Mouse (Mus musculus) hindbrain, embryonic 15.5 days (tissue): ENCODE data around the gene Orm3. TPM values are rescaled to one million over a fixed set of nuclear protein-coding genes. Genes with fewer than 3 reads are reported as not detected.
"Not testable (repeated sequence)": the region's sequence is repeated elsewhere in the genome, so short reads cannot be mapped to it uniquely, and the experiment has no call there.

ENCODE experiments used
- ATAC-seq: fragments of 200-750 bp; cut with Nextera tagmentation; 2 replicates; pipeline ENCODE4 v1.8.0; 2017; ENCODE audit warnings: low read depth, moderate number of reproducible peaks, moderate TSS enrichment; ENCODE audit not compliant: low FRiP score
- H3K27ac ChIP-seq: fragments of 300-500 bp; sonication (generic); replicated peaks from 2 replicates; pipeline ENCODE4 v1.5.1; 2015; ENCODE audit warnings: mild to moderate bottlenecking, inconsistent platforms
- H3K27me3 ChIP-seq: fragments of 300-500 bp; sonication (generic); 2 replicates; pipeline ENCODE4 v1.6.1; 2015; ENCODE audit warnings: control low read depth, inconsistent platforms
- H3K36me3 ChIP-seq: fragments of 300-500 bp; sonication (generic); 2 replicates; pipeline ENCODE4 v1.6.1; 2015; ENCODE audit warnings: control low read depth, inconsistent platforms
- H3K4me1 ChIP-seq: fragments of 300-500 bp; sonication (generic); replicated peaks from 2 replicates; pipeline ENCODE4 v1.6.1; 2015; ENCODE audit warnings: control low read depth, inconsistent platforms
- H3K4me2 ChIP-seq: fragments of 300-500 bp; sonication (generic); 2 replicates; pipeline ENCODE4 v1.6.1; 2015; ENCODE audit warnings: moderate library complexity, mild to moderate bottlenecking, inconsistent platforms
- H3K4me3 ChIP-seq: fragments of 300-500 bp; sonication (generic); 2 replicates; pipeline ENCODE4 v1.5.1; 2015; ENCODE audit warnings: mild to moderate bottlenecking, inconsistent platforms
- H3K9ac ChIP-seq: fragments of 300-500 bp; sonication (generic); 2 replicates; pipeline ENCODE4 v1.6.1; 2015; ENCODE audit warnings: inconsistent platforms
- H3K9me3 ChIP-seq: fragments of 300-500 bp; sonication (generic); 2 replicates; pipeline ENCODE4 v1.6.1; 2016; ENCODE audit warnings: control low read depth, inconsistent platforms
- WGBS: fragments of 180-500 bp; shearing (Covaris S2); methylation state at CpG from one replicate; pipeline ENCODE4 v1.1.7; 2015; 5-methylcytosine and 5-hydroxymethylcytosine counted together
- polyA plus RNA-seq: library from polyadenylated mRNA; unstranded; fragments of >200 nt; fragmentation: Nextera tagmentation; extraction: Ambion mirVana; gene quantifications from 2 replicates; pipeline ENCODE4 v1.2.1, GENCODE M21; 2015

Orm3 gene
- not detected in 2 replicates for polyA plus RNA-seq

DNA sequence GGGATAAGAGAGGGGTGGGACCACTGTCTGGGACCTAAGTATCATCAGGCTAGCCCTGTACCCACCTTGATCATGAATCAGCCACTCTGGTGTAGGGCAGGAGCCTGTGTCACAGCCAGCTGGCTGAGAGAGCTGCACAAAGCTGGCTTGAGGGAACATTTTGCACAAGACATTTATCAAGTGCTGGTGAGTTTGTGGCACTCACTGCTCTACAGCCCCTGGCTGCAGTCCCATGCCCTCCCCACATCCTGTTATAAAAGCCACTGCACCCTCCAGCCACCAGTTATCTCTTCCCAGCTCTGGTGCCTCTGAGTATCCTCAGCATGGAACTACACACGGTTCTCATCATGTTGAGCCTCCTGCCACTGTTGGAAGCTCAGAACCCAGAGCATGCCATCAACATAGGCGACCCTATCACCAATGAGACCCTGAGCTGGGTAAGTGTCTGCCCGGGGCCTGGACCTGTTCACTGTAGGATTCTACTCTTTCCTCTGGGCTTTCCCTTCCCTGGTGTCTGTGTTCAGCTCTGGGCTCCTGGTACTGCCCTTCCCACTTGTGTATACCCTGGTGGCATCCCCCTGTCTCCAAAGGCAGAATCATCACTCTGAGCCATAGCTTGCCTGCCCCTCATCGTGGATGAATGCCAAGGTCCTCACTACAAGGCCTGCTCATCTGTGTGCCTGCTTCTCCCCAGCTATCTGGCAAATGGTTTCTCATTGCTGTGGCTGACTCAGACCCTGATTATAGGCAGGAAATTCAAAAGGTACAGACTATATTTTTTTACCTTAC is at the start of gene Orm3:
Orm3 (plus strand) TSS at position 286 of the 789 bp plus-strand sequence.
- WGBS, result 77% methylated on average over 4 of the region's 4 CpGs
- 0 out of 2 replicates have a peak, but pooled peaks have one; percentile 23 for ATAC-seq
- no peaks in the 10 kb centered on the region for H3K9me3 ChIP-seq

DNA sequence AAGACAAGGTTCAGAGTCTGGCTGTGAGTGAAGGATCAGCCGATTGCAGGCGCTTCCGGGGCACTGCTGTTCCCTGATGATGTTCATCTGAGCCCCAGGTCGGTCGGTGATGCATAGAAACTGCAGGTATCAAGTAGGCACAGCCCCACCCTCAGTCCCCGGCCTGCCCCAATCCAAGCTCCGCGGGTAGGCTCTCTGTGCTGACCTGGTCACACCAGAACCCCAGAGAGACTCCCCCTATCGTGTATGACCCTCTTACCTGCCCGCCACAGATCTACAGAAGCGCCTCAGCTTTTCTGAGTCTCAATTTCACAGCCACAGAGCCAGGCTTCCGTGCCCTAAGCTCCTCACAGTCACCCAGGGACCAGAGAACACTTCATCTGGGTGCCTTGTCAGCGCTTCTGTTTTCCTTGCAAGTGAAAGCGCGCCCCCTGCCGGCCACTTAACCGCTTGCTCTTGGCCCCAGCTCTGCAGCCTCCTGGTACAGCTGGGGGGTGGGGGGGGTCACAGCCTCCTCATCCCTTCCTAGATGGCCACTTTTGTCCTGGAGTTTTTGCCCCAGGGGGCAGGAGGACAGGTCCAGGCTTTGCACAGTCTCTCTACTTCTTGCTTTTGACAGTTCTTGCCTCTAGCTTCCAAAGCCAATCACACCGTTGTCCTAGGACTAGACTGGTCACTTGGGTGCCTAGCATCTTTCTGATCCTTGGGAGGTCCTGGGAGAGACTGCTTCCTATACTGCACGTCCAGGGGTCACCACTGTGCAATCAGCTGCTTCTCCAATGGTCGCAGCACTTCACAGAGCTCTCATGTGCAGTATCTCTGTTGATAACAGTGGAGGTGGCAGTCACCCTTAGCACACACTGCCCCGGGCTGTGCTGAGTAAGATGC is 48.5 kb upstream of the Orm3 start:
- no peaks in the 10 kb centered on the region for H3K36me3 ChIP-seq
- peak; percentile 57 for ATAC-seq
- H3K9ac ChIP-seq, result no peak overlapping the region
- H3K27ac ChIP-seq, result no peak overlapping the region
- no peak overlapping the region for H3K4me3 ChIP-seq
- peaks cover 6% of the 10 kb centered on the region; the same call in 1 of the 2 replicates for H3K4me1 ChIP-seq
- 33% methylated on average over 21 of the region's 21 CpGs for WGBS
- no peak overlapping the region for H3K4me2 ChIP-seq
- H3K27me3 ChIP-seq, result no peaks in the 10 kb centered on the region
- no peaks in the 10 kb centered on the region for H3K9me3 ChIP-seq

More for the DNA sequence above, at the start of gene Orm3:
- Histone ChIP-seq H3K4me2 (no peak within 1 kb of the TSS), H3K36me3 (no peaks in the 10 kb centered on the region), H3K27ac (no peak within 1 kb of the TSS), H3K4me3 (no peak within 1 kb of the TSS), H3K9ac (no peak within 1 kb of the TSS), H3K27me3 (no peaks in the 10 kb centered on the region), H3K4me1 (no peaks in the 10 kb centered on the region)

GRCm38 (mm10) chr4:63308316-63308715 is 47.6 kb upstream of the Orm3 start:
- H3K4me1 ChIP-seq, result 0 out of 2 replicates have a peak, but pooled peaks cover 2% of the 10 kb centered on the region
- H3K4me3 ChIP-seq, result no peak overlapping the region
- H3K4me2 ChIP-seq, result no peak overlapping the region
- H3K9me3 ChIP-seq, result no peaks in the 10 kb centered on the region
- 72% methylated on average over 3 of the region's 3 CpGs for WGBS
- no peaks in the 10 kb centered on the region for H3K36me3 ChIP-seq
- no peak overlapping the region for H3K27ac ChIP-seq
- peak; percentile 28; the same call in 1 of the 2 replicates for ATAC-seq
- H3K27me3 ChIP-seq, result no peaks in the 10 kb centered on the region
- no peak overlapping the region for H3K9ac ChIP-seq

GRCm38 (mm10) chr4:63310247-63310855 is 45.6 kb upstream of the Orm3 start:
- Histone ChIP-seq H3K27ac (no peak overlapping the region), H3K4me3 (no peak overlapping the region), H3K36me3 (no peaks in the 10 kb centered on the region), H3K9me3 (no peaks in the 10 kb centered on the region), H3K4me2 (no peak overlapping the region), H3K9ac (no peak overlapping the region), H3K4me1 (0 out of 2 replicates have a peak, but pooled peaks cover 2% of the 10 kb centered on the region), H3K27me3 (no peaks in the 10 kb centered on the region)
- WGBS, result 69% methylated on average over 10 of the region's 10 CpGs
- no peak for ATAC-seq

DNA sequence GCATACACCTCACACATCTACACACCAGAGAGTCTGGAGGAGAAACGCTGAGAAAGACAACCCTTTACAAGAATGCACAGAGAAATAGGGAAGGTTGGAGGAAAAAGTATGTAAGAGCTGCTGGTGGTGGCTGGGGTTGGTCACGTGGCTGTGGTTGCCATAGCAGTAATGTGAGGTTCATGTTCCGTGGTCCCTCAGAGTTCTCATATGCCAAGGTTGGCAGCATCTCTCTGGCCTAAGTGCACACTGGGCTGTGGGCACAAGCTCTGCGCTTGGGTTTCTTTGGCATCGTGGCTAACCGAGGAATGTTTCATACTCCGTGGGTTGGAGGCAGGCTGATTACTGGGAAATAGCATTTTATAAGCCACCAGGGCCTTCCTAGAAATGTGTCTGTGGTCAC is 44.5 kb upstream of the Orm3 start:
- Histone ChIP-seq H3K36me3 (no peaks in the 10 kb centered on the region), H3K4me2 (no peak overlapping the region), H3K4me3 (no peak overlapping the region), H3K9me3 (no peaks in the 10 kb centered on the region), H3K27ac (no peak overlapping the region), H3K9ac (no peak overlapping the region), H3K27me3 (no peaks in the 10 kb centered on the region), H3K4me1 (0 out of 2 replicates have a peak, but pooled peaks cover 2% of the 10 kb centered on the region)
- no peak for ATAC-seq
- 92% methylated on average over 7 of the region's 7 CpGs for WGBS

DNA sequence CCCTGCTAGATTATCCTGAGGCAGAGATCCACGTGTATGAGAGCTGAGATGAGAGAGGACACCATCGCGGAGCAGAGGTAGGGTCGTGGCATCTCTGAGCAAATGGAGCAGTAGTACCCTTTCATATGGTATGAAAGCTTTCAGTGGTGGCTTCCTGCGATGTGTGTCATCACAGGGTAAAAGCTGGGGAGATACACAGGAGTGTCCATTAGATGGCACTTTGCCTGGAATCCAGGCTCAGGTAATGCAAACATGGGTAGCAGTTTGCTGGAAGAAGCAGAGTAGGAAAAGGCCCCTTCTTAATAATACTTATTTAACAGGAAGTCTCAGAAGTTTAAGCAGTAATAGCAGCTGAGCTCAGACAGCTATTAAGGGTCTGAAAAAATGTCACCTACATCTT is 41.9 kb upstream of the Orm3 start:
- 80% methylated on average over 5 of the region's 5 CpGs for WGBS
- no peaks in the 10 kb centered on the region for H3K36me3 ChIP-seq
- no peaks in the 10 kb centered on the region for H3K4me1 ChIP-seq
- no peak overlapping the region for H3K9ac ChIP-seq
- ATAC-seq, result no peak
- no peak overlapping the region for H3K4me3 ChIP-seq
- no peak overlapping the region for H3K27ac ChIP-seq
- H3K27me3 ChIP-seq, result no peaks in the 10 kb centered on the region
- no peaks in the 10 kb centered on the region for H3K9me3 ChIP-seq
- H3K4me2 ChIP-seq, result no peak overlapping the region

- Histone ChIP-seq H3K27me3 (no peaks in the 10 kb centered on the region), H3K36me3 (no peaks in the 10 kb centered on the region), H3K9me3 (no peaks in the 10 kb centered on the region), H3K4me1 (no peaks in the 10 kb centered on the region), H3K9ac (no peak overlapping the region), H3K4me2 (no peak overlapping the region), H3K27ac (no peak overlapping the region), H3K4me3 (no peak overlapping the region)
- ATAC-seq, result peak; percentile 6; the same call in 1 of the 2 replicates
- WGBS, result 67% methylated on average over 9 of the region's 9 CpGs
Observed at GRCm38 (mm10) chr4:63316076-63316746, 39.8 kb upstream of the Orm3 start.

- H3K27ac ChIP-seq, result not testable (repeated sequence)
- WGBS, result 25% methylated on average over 3 of the region's 3 CpGs
Observed at GRCm38 (mm10) chr4:63319566-63319965, 36.4 kb upstream of the Orm3 start.

DNA sequence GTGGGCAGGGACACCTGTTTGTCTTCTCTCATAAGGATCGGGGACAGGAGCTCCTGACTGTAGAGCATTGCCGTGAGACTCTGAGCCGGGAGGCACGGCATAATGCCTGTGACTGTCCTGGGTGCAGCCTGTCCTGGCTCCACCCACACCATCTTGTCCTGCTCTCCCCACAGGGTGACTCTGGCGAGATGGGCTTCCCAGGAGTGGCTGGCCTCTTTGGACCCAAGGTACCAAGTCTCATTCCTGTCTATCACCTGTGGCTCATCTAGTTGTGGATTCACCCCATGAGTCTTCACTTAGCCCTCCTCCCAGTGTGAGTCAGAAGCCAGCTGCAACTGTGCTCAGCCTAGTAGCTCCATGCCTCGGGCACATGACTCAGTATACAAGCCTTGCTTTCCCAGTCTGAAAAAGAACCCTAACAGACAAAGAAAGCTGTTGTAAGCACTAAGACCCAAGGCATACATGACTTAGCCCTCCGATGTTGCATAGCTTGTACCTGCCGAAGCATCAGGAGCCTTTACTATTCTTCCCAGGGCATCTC is 32.6 kb upstream of the Orm3 start:
- WGBS, result 92% methylated on average over 8 of the region's 8 CpGs
- no peaks in the 10 kb centered on the region for H3K4me1 ChIP-seq
- no peak overlapping the region for H3K9ac ChIP-seq
- H3K4me2 ChIP-seq, result no peak overlapping the region
- ATAC-seq, result no peak
- H3K27me3 ChIP-seq, result no peaks in the 10 kb centered on the region
- H3K4me3 ChIP-seq, result no peak overlapping the region
- H3K27ac ChIP-seq, result no peak overlapping the region
- H3K9me3 ChIP-seq, result no peaks in the 10 kb centered on the region
- no peaks in the 10 kb centered on the region for H3K36me3 ChIP-seq

More at GRCm38 (mm10) chr4:63319566-63319965, 36.4 kb upstream of the Orm3 start:
- ATAC-seq, H3K4me2 ChIP-seq, H3K36me3 ChIP-seq, H3K4me1 ChIP-seq, H3K9me3 ChIP-seq, H3K27me3 ChIP-seq, H3K4me3 ChIP-seq, H3K9ac ChIP-seq: not testable (repeated sequence)

- Histone ChIP-seq H3K4me2 (no peak overlapping the region), H3K9ac (no peak overlapping the region), H3K36me3 (no peaks in the 10 kb centered on the region), H3K27me3 (no peaks in the 10 kb centered on the region), H3K4me1 (no peaks in the 10 kb centered on the region), H3K9me3 (no peaks in the 10 kb centered on the region), H3K27ac (no peak overlapping the region), H3K4me3 (no peak overlapping the region)
- ATAC-seq, result no peak
- WGBS, result 87% methylated on average over 4 of the region's 4 CpGs
Observed at GRCm38 (mm10) chr4:63333403-63333802, 22.6 kb upstream of the Orm3 start.

- peak; percentile 42; the same call in 1 of the 2 replicates for ATAC-seq
- H3K9ac ChIP-seq, result no peak overlapping the region
- no peaks in the 10 kb centered on the region for H3K36me3 ChIP-seq
- no peak overlapping the region for H3K4me2 ChIP-seq
- H3K4me1 ChIP-seq, result 0 out of 2 replicates have a peak, but pooled peaks cover 4% of the 10 kb centered on the region
- 55% methylated on average over 3 of the region's 3 CpGs for WGBS
- H3K27ac ChIP-seq, result no peak overlapping the region
- no peaks in the 10 kb centered on the region for H3K27me3 ChIP-seq
- H3K4me3 ChIP-seq, result no peak overlapping the region
- H3K9me3 ChIP-seq, result no peaks in the 10 kb centered on the region
Observed at GRCm38 (mm10) chr4:63338414-63339076, 17.4 kb upstream of the Orm3 start.
